Mouse (Mus musculus): ENCODE measurements around the gene Dhx33. TPM values are rescaled to one million over a fixed set of nuclear protein-coding genes. Genes with fewer than 3 reads are reported as not detected.
A peak's percentile ranks its signal among the peaks of the same experiment; 100 is the strongest.

Gene Dhx33
- polyA plus RNA-seq (2015; fragmentation: Nextera tagmentation; extraction: Ambion mirVana), result 18.3 and 20.6 TPM in 2 replicates

- WGBS, result 0% methylated on average over 35 of the region's 35 CpGs
- Histone ChIP-seq H3K9ac (peak within 1 kb of the TSS; percentile 83), H3K4me1 (peaks cover 17% of the 10 kb centered on the region), H3K4me2 (peak within 1 kb of the TSS; percentile 92), H3K27ac (peak within 1 kb of the TSS; percentile 76), H3K4me3 (peak within 1 kb of the TSS; percentile 97), H3K27me3 (no peaks in the 10 kb centered on the region), H3K9me3 (no peaks in the 10 kb centered on the region), H3K36me3 (peaks cover 38% of the 10 kb centered on the region)
- peak; percentile 96 for ATAC-seq (ENCODE audit: insufficient number of reproducible peaks, insufficient read depth, low FRiP score, low TSS enrichment, low read depth)
Measured at GRCm38 (mm10) chr11:71004316-71004773, at the start of gene Dhx33. Dhx33 (minus strand) TSS chr11:71004437.

GRCm38 (mm10) chr11:71052554-71052953 is 48.3 kb upstream of the Dhx33 start:
- Histone ChIP-seq H3K9ac (no peak overlapping the region), H3K4me2 (no peak overlapping the region), H3K9me3 (no peaks in the 10 kb centered on the region), H3K4me1 (no peaks in the 10 kb centered on the region), H3K4me3 (no peak overlapping the region), H3K36me3 (no peaks in the 10 kb centered on the region), H3K27me3 (no peaks in the 10 kb centered on the region), H3K27ac (no peak overlapping the region)
- ATAC-seq (ENCODE audit: insufficient number of reproducible peaks, insufficient read depth, low FRiP score, low TSS enrichment, low read depth), result no peak
- 5% methylated on average over 1 of the region's 1 CpGs for WGBS

- 96% methylated on average over 5 of the region's 5 CpGs for WGBS
- H3K9me3 ChIP-seq, result no peaks in the 10 kb centered on the region
- no peaks in the 10 kb centered on the region for H3K27me3 ChIP-seq
- no peak overlapping the region for H3K4me2 ChIP-seq
- no peak overlapping the region for H3K27ac ChIP-seq
- no peak overlapping the region for H3K9ac ChIP-seq
- no peak for ATAC-seq (ENCODE audit: insufficient number of reproducible peaks, insufficient read depth, low FRiP score, low TSS enrichment, low read depth)
- no peaks in the 10 kb centered on the region for H3K4me1 ChIP-seq
- no peak overlapping the region for H3K4me3 ChIP-seq
- no peaks in the 10 kb centered on the region for H3K36me3 ChIP-seq
Measured at GRCm38 (mm10) chr11:71039526-71040298, 35.5 kb upstream of the Dhx33 start.

GRCm38 (mm10) chr11:71033163-71033761 is 29.0 kb upstream of the Dhx33 start, which contains the start of gene 6330403K07Rik:
6330403K07Rik (minus strand) TSS chr11:71033513.
- H3K36me3 ChIP-seq, result peaks cover 9% of the 10 kb centered on the region
- peak; percentile 92 for ATAC-seq (ENCODE audit: insufficient number of reproducible peaks, insufficient read depth, low FRiP score, low TSS enrichment, low read depth)
- peak within 1 kb of the TSS; percentile 89 for H3K9ac ChIP-seq
- no peaks in the 10 kb centered on the region for H3K27me3 ChIP-seq
- H3K27ac ChIP-seq, result peak within 1 kb of the TSS; percentile 91
- WGBS, result 0% methylated on average over 30 of the region's 31 CpGs
- peaks cover 15% of the 10 kb centered on the region for H3K4me1 ChIP-seq
- H3K9me3 ChIP-seq, result no peaks in the 10 kb centered on the region
- peak within 1 kb of the TSS; percentile 74 for H3K4me3 ChIP-seq
- peak within 1 kb of the TSS; percentile 71 for H3K4me2 ChIP-seq

- peak overlapping the region; percentile 74 for H3K4me3 ChIP-seq
- peaks cover 15% of the 10 kb centered on the region for H3K4me1 ChIP-seq
- peak overlapping the region; percentile 71 for H3K4me2 ChIP-seq
- ATAC-seq (ENCODE audit: insufficient number of reproducible peaks, insufficient read depth, low FRiP score, low TSS enrichment, low read depth), result 0 out of 2 replicates have a peak, but pooled peaks have one; percentile 7
- peaks cover 15% of the 10 kb centered on the region for H3K36me3 ChIP-seq
- whole genome bisulfite sequencing, result 6% methylated on average over 26 of the region's 26 CpGs
- H3K27me3 ChIP-seq, result no peaks in the 10 kb centered on the region
- H3K9ac ChIP-seq, result peak overlapping the region; percentile 89
- H3K9me3 ChIP-seq, result no peaks in the 10 kb centered on the region
- peak overlapping the region; percentile 91 for H3K27ac ChIP-seq
Measured at GRCm38 (mm10) chr11:71032491-71033162, 28.4 kb upstream of the Dhx33 start.

GRCm38 (mm10) chr11:71032070-71032469 is 27.8 kb upstream of the Dhx33 start:
- H3K4me3 ChIP-seq, result peak overlapping the region; percentile 74
- peak overlapping the region; percentile 71 for H3K4me2 ChIP-seq
- 62% methylated on average over 7 of the region's 7 CpGs for WGBS
- H3K9me3 ChIP-seq, result no peaks in the 10 kb centered on the region
- H3K4me1 ChIP-seq, result peaks cover 15% of the 10 kb centered on the region
- peaks cover 21% of the 10 kb centered on the region for H3K36me3 ChIP-seq
- H3K27me3 ChIP-seq, result no peaks in the 10 kb centered on the region
- H3K9ac ChIP-seq, result peak overlapping the region; percentile 89
- ATAC-seq (ENCODE audit: insufficient number of reproducible peaks, insufficient read depth, low FRiP score, low TSS enrichment, low read depth), result no peak
- H3K27ac ChIP-seq, result peak overlapping the region; percentile 91

GRCm38 (mm10) chr11:71029403-71030118 is 25.3 kb upstream of the Dhx33 start:
- H3K36me3 ChIP-seq, result peaks cover 46% of the 10 kb centered on the region
- H3K27me3 ChIP-seq, result no peaks in the 10 kb centered on the region
- no peaks in the 10 kb centered on the region for H3K9me3 ChIP-seq
- no peak overlapping the region for H3K27ac ChIP-seq
- H3K4me2 ChIP-seq, result no peak overlapping the region
- peaks cover 15% of the 10 kb centered on the region for H3K4me1 ChIP-seq
- H3K4me3 ChIP-seq, result no peak overlapping the region
- H3K9ac ChIP-seq, result no peak overlapping the region
- WGBS, result 76% methylated on average over 3 of the region's 3 CpGs
- ATAC-seq (ENCODE audit: insufficient number of reproducible peaks, insufficient read depth, low FRiP score, low TSS enrichment, low read depth), result no peak

- ATAC-seq (ENCODE audit: insufficient number of reproducible peaks, insufficient read depth, low FRiP score, low TSS enrichment, low read depth), result no peak
- Histone ChIP-seq H3K4me2 (no peak overlapping the region), H3K4me1 (peaks cover 15% of the 10 kb centered on the region), H3K27me3 (no peaks in the 10 kb centered on the region), H3K9ac (no peak overlapping the region), H3K27ac (no peak overlapping the region), H3K9me3 (no peaks in the 10 kb centered on the region), H3K36me3 (peaks cover 51% of the 10 kb centered on the region), H3K4me3 (no peak overlapping the region)
- 79% methylated on average over 3 of the region's 3 CpGs for WGBS
Measured at GRCm38 (mm10) chr11:71028280-71028679, 24.0 kb upstream of the Dhx33 start.

GRCm38 (mm10) chr11:71019201-71020068 is 15.2 kb upstream of the Dhx33 start, which contains the start of the genes Mis12 and Derl2:
Mis12 (plus strand) TSS chr11:71019611.
Derl2 (minus strand) TSS chr11:71019841.
- WGBS, result under 1% methylated on average over 71 of the region's 71 CpGs
- ATAC-seq (ENCODE audit: insufficient number of reproducible peaks, insufficient read depth, low FRiP score, low TSS enrichment, low read depth), result peak; percentile 100
- no peaks in the 10 kb centered on the region for H3K27me3 ChIP-seq
- no peaks in the 10 kb centered on the region for H3K9me3 ChIP-seq
- H3K27ac ChIP-seq, result peak within 1 kb of the TSS; percentile 91
- peaks cover 10% of the 10 kb centered on the region for H3K36me3 ChIP-seq
- H3K4me1 ChIP-seq, result peaks cover 23% of the 10 kb centered on the region
- H3K4me2 ChIP-seq, result peak within 1 kb of the TSS; percentile 87
- peak within 1 kb of the TSS; percentile 91 for H3K4me3 ChIP-seq
- peak within 1 kb of the TSS; percentile 93 for H3K9ac ChIP-seq

GRCm38 (mm10) chr11:71018416-71019200 is 14.4 kb upstream of the Dhx33 start:
- Histone ChIP-seq H3K36me3 (peaks cover 13% of the 10 kb centered on the region), H3K9ac (peak overlapping the region; percentile 93), H3K4me2 (peak overlapping the region; percentile 80), H3K4me3 (peak overlapping the region; percentile 91), H3K27ac (peak overlapping the region; percentile 85), H3K4me1 (peaks cover 23% of the 10 kb centered on the region), H3K27me3 (no peaks in the 10 kb centered on the region), H3K9me3 (no peaks in the 10 kb centered on the region)
- peak; percentile 18; the same call in 1 of the 2 replicates for ATAC-seq (ENCODE audit: insufficient number of reproducible peaks, insufficient read depth, low FRiP score, low TSS enrichment, low read depth)
- WGBS, result 5% methylated on average over 28 of the region's 28 CpGs

All from embryonic facial prominence, embryonic 13.5 days (tissue).